Mouse (Mus musculus): Measurements from ENCODE around the gene Amh.
"Not testable (repeated sequence)": the region's sequence is repeated elsewhere in the genome, so short reads cannot be mapped to it uniquely, and the experiment has no call there.

Amh gene

DNA sequence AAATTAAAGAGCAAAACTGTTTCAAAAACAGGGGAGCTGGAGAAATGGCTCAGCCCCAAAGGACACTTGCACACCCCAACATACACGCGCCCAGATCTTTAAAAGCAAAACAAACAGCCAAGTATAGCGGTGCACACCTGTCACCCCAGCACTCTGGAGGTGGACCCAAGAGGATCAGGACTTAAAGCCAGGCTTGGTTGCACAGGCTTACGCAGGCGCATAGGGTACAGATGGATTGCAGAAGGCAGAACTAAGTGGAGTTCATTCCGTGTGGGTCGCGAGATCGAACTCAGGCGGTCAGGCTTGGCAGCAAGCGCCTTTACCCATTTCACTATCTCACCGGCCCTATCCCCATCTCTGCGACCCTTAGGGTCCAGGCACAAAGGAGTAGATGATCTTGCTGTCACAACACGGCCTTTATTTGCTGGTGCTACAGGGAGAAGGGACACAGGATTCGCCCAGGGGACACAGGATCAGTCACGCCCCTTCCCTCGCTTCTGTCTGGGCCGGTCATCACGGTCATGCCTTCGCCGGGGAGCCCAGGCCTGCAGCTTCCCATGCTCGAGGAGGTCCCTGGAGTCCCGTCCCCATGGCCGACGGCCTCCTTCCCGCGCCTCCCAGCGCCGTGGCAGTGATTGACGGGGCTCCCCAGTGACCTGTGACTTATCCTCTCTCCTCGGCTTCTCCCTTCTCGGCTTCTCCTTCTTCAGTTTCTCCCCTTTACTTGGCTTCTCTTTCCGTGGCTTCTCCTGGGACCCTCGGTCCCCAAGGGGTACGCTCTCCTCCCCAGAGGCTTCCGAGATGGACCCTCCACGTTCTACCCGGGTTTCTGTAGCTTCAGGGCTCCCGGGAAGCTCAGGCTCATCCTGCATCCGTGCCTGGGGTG lies 3.3 kb downstream of the Amh start:
- DNase-seq: peak; percentile 37 to 45

DNA sequence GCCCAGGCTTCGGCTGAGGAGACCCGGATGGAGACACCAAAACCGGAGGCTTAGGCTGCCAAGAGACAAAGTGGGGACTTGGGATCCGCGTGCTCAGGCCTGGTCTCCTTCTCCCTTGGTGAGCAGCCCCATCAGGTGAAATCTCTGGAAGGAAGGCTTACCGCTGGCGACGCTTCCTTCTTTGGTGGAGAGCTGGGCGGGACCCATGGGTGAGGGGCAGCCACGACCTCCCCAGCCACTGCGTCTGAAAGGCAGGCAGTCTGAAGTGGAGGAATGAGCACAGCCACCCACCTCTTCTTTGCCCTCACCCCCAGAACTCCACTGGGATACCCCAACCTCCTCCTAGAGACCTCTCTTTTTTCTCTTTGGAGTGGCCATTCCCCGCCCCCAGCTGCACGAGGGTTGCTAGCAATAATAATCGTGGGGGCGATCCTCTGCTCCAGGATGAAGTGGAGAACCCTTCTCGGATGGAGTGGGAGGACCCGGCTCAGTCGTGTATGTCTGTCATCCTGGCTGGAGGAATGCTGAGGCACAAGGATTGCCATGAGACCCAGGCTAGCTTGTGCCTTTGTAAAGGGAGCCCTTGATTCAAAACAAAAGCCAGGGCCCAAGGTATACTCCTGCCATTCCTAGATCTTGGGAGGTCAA lies 4.1 kb downstream of the Amh start:
- DNase-seq: peak; percentile 27 to 32

DNA sequence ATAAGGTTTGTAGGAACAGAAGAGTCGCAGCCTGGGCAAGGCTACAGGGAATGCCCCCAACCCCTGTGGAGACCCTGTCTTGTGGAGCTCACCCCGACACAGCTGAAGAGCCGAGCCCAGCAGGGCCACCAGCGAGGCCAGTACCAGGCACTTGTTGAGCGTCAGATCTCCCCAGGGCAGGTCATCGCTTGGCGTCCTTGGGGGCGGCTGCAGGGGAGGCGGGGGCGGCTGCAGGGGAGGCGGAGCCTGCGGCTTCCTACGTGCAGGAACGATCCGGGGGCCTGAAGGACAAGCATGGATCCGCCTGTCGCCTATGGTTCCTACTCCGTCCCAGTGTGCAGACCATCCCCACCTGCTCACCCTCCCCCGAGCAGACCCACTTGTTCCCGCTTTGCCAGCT lies 5.0 kb downstream of the Amh start:
- DNase-seq: peak in 1 of 2 experiments; percentile 27

DNA sequence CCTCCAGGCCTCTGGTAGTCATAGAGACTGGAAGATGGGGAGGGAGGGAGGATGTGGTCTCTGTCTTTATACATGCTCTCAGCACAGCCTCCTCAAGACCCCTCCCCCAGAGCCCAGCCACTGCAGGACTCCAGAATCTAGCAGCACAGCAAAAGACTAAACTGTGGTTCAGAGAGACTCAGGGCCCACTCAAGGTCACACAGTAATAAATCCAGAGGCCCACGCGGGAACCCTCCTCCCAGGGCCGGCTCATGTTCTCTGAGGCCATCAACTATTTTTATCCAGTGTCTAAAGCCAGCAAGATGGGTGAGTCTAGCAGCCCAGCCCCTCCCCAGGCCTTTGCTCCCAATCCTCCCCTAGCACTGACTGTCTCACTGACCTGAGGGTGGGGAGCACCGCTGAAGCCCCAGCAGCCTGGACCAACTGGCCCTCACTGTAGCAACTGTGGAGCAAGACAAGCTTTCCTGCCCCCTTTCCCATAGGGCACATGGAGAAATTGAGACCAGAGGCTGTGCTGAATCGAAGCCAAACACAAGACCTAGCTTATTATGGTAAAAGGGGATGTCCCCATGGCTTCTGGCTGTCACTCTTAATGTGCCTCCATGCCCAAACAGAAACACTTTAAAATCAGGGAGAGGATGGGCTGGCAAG lies 7.5 kb downstream of the Amh start:
- no peak for DNase-seq

DNA sequence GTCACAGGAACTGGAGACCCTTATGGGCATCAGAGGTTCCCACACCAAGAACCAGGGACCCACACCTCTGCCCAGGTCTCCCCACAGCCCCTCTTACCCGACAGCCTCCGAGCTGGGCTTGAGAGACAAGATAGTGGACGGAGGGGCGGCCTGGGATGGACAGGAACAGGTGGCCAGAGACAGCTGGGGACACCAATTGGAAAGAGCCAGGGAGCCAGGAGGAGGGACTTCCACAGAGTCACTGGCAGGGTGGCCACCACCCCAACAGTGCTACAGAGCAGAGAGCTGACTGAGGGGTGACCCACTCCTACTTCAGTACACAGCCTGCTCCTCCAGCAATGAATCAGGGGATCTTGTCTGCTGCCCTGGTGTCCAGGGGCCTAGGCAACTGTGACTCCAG lies 8.3 kb downstream of the Amh start, which contains the start of gene Jsrp1:
TSS of gene Jsrp1 (minus strand) at position 133 of the 400 bp plus-strand sequence.
- no peak for DNase-seq

DNA sequence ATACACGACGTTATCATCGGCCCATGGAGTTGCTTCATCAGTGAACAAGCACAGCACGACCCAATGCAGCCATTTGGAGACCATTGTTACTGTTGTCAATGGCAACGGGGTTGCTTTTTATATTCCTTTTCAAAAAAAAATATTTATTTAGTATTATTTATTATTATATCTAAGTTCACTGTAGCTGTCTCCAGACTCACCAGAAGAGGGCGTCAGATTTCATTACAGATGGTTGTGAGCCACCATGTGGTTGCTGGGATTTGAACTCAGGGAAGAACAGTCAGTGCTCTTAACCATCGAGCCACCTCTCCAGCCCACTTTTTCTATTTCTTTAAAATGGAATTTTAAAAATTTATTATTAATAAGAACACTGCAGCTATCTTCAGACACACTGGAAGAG lies 9.8 kb downstream of the Amh start:
- DNase-seq: no peak

DNA sequence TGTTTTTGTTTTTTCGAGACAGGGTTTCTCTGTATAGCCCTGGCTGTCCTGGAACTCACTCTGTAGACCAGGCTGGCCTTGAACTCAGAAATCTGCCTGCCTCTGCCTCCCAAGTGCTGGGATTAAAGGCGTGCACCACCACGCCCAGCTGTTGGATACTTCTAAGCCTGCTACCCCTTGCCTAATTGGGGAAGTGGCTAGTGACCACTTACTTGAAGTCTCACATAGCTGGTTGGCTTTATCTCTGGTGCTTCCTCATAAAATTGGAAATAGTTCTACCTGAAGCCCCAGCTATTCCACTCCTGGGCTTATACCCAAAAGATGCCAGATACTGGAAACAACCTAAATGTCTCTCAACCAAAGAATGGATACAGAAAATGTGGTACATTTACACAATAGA lies 11.3 kb downstream of the Amh start:
- not testable (repeated sequence) for DNase-seq

DNA sequence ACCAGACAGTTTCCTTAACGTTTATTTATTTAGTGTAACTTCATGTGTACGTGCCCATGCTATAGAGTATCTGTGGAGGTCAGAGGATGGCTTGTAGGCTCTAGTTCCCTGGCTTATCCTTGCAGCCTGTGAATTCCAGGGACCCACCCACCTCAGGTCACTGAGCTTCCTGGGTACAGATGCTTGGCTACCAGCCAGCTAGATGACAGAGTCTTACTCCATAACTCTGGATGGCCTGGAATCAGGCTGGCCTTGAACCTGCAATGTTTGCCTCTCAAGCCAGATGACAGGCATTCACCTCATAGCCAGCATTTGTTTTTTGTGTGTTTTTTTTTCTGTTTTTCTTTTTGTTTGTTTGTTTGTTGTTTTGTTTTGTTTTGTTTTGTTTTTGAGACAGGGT lies 12.1 kb downstream of the Amh start:
- no peak for DNase-seq

DNA sequence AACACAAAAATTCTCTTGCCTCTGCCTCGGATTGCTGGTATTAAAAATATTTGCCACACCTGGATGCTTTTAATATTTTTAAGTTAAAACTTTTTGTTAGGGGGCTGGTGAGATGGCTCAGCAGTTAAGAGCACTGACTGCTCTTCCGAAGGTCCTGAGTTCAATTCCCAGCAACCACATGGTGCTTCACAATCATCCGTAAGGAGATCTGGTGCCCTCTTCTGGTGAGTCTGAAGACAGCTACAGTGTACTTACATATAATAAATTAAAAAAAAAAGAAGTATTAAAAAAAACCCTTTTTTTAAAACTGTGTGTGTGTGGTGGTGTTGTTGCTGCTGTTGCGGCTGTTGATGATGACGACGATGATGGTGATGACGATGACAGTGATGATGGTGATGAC lies 12.9 kb downstream of the Amh start:
- not testable (repeated sequence) for DNase-seq

DNA sequence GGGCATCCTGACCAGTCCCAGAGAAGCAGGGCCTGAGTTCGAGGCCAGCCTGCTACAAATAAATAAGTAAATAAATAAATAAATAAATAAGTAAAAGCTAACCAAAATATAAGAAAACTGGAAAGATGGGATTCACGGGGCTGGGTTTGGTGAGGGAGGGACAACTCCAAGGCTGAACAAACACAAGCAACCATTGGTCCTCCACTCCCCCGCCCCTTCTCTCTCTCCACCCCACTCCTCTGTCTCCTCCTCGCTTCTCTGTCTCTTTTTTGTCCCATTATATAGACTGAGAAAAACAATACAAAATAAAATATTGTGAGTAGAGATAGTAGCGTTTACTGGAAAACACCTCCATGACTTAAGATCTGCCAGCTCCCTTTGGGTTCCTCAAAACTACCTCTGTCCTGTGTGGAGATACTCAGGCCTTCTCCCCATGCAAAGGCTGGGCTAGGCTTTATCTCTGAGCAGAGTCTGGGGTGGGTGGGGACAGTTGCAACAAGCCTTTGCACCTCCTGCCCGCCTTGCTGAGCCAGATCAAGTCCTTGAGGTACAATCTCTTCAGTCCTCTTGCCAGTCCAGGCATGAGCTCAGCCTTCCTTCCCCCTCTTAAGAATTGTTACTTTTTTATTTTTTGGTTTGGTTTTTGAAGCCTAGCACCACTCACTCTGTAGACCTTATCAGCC lies 13.7 kb downstream of the Amh start:
- no peak for DNase-seq

DNA sequence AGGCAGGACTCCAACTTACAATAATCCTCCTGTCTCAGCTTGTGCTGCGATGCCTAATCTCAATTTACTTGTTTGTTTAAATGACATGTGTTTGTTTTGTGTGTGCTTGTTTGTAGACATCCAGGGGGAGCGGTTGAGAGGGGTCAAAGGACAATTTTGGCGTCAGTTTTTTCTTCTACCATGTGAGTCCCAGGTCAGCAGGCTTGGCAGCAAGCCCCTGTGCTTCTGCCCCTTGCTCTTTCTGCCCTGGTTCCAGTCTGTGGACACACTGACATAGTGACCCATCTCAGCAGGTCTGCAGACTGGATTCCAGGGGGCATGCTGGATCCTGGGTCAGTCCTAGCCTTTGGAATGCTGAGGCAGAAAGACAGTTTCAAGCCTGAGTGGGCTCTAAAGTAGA lies 14.4 kb downstream of the Amh start:
- no peak for DNase-seq

DNA sequence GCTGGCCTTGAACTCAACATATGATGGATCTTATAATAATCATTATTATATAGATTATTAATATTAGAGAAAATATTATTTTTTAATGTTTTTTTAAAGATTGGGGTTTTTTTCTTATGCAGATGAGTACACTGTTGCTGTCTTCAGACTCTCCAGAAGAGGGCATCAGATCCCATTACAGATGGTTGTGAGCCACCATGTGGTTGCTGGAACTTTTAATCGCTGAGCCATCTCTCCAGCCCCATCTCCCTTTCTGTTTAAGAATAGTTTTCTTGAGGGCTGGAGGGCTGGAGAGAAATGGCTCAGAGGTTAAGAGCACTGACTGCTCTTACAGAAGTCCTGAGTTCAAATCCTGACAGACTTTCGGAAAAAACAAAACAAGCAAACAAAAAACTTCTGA lies 16.9 kb downstream of the Amh start:
- DNase-seq: peak; percentile 31 to 63

DNA sequence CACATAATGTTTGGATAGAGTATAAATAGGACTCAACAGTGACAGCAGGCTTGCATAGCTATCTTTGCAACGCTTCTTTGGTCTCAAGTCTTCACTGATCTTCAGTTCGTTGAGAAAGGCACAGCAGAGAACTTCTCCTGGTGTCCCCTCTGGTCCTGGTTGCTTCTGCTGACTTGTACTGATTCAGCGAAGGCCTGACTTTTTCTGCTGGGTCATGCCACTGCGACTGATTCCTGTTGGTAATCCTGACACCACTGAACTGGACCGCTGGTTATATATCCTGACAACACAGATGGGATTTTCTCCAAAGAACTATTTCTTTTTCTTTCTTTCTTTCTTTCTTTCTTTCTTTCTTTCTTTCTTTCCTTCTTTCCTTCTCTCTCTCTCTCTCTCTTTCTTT lies 17.5 kb downstream of the Amh start:
- no peak for DNase-seq

DNA sequence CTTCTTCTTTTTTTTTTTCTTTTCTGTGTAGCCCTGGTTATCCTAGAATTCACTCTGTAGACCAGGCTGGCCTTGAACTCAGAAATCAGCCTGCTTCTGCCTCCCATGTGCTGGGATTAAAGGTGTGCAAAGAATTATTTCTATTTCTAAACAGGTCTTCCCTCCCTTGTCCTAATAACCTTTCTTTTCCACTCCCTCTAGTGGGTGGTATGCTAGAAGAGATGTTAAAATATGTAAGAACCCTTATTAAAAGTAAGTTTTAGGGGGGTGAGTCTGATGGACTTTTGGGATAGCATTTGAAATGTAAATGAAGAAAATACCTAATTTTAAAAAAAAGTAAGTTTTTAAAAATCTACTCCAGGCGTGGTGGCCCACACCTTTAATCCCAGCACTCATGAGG lies 18.3 kb downstream of the Amh start:
- no peak for DNase-seq

DNA sequence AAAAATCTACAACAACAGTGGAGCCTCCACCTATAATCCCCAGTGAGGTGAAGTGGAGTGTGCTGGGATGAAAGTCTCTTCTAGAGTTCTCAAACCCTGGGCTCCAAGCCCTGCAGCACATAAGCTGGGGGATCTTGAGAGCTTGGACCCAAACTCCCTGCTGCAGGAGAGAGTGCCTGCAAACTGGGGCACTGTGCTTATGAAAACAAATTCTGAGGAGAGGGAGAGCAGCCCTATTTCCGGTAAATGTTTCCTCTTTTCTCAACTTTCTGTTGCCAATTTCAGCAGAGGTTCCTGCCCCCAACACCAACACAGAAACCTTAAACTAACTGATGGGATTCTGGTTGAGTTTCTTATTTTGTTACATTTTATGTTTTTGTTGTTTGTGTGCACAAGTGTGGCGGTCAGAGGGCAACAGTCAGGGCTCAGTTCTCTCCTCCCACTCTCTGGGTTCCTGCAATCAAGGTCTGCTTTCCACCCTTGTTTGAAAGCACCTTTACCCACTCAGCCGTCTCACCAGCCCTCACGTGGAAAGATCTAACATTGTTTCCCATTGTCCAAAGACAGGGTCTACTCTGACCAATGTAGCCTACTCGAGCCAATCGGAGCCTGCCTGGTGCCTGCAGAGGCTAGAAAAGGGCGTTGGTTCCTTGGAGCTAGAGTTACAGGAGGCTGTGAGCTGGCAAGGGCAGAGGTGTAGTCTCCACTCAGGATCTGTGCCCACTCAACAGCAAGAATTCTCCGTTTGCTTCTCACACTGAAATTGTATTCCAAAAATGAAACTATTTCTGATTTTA lies 19.0 kb downstream of the Amh start:
- no peak for DNase-seq

DNA sequence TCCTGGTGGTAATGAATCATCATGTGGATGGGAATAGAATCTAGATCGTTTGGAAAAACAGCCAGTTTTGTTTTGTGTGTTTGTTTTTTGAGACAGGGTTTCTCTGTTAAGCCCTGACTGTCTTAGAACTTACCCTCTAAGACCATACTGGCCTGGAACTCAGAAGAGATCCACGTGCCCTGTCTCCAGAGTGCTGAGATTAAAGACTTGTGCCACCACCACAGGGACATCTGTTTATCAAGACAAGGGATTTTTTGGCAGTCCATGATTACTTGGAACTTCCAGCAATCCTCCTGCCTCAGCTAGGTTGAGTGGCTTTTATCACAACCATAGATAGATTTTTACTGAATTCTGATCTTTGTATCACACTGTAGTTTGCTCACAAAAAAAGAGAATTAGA lies 19.8 kb downstream of the Amh start:
- DNase-seq: no peak

DNA sequence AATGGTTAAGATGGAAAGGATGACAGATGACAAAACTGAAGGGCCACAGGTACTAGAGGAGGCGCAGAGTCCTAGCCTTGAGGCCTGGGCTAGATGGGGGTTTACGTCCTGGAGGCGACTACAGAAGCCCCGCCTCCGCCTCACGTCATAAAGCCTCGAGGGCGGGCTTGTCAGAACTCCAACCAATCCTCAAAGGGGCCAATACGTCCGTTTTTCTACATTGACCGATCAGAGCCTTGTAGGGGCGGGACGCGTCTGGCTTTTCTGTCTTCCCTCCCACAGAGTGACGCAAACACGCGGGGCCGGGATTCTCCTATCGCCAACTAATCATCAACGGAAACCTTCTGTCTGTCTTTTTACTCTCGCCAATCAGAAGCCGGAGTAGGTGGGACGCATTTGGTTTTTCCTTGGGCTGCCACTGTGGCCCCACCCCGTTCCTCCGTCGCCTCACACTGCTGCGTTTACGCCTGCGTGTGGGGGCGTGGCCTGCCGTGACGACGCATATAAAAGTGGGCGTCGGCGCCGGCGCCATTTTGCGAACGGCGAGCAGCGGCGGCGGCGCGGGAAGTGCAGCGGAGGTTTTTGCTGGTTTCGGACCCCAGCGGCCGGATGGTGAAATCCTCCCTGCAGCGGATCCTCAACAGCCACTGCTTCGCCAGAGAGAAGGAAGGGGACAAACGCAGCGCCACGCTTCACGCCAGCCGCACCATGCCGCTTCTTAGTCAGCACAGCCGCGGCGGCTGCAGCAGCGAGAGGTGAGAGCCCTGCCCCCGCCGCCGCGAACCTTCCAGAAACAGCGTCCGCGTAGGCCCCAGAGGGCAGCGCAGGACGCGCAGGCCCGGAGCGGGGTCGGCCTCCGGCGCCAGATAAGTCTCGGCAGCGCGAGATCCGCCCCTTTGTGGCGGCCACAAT lies 21.4 kb downstream of the Amh start, which contains the start of gene Oaz1:
TSS of gene Oaz1 (plus strand) at position 506 of the 912 bp plus-strand sequence.
- peak; percentile 98 to 99 for DNase-seq

DNA sequence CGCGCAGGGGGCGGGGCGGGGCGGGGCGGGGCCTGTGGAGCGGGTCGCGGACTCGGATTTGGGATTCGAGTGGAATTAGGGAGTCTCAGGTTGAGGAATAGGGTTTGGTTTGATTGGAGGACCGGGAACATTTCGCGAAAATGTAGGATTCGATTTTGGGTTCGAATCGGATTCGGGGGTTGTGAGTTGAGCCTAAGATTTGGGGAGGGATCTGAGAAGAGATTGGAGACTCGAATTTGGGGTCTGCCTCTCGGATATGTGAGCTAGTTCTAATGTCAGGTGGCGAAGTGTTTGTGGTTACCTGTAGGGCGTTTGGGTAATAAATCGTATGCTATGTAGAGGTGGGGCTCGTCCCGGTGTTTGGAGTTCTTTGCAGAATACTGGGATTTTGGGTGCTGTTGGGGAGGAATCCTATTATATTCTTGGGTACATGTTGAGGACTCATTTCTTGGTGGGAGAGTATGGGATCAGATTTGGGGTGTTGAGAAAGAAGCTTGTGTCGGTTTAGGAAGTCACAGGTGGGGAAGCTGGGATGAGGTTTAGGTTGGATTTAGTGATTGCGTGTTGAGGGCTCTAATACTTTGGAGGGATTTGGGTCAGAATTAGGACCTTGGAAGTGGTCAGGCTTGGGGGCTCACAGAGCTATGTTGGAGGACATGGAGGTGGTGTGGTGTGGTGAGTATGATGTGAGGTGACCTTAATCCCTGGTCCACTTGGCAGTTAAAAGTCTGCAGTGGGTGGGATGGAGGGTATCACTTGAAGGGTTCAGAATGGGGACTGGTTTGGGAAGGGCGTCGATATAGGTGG lies 22.2 kb downstream of the Amh start:
- peak in 1 of 2 experiments; percentile 14 for DNase-seq

DNA sequence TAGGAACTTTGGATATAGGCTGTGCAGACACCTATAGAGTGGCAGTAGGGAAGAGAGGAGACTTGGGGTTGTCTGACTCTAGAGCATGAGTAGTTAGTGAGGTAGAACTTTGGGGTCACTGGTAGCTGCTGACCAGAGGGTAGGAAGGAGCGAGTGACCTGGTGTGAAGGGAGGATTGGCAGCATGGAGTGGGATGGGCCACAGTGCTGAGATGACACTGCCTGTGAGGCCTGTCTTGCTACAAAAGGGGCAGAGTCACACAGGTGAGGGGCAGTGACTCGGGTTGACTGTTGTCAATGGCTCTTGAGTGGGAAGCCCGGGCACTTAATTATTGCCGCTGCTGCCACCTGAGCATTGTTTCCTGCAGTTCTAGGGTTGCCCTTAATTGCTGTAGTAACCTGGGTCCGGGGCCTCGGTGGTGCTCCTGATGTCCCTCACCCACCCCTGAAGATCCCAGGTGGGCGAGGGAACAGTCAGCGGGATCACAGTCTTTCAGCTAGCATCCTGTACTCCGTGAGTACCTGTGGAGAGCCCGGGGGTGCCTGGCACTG lies 22.9 kb downstream of the Amh start:
- DNase-seq: peak; percentile 37 to 43

DNA sequence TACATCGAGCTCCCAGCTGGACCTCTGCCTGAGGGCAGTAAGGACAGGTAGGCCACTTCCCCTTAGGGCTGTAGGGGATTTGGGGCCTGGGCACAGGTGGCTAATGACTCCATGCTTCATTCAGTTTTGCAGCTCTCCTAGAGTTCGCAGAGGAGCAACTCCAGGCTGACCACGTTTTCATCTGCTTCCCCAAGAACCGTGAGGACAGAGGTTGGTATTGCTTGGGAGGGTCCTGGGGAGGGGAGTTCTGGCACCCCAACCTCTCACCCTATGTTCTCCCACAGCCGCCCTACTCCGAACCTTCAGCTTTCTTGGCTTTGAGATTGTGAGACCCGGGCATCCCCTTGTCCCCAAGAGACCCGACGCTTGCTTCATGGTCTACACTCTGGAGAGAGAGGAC lies 23.5 kb downstream of the Amh start:
- DNase-seq: peak in 1 of 2 experiments; percentile 20

All from cerebellum, postnatal 25 days (tissue).